32 mouse cellular contexts compared by ENCODE assay signal in genomic region chr2:173108509-173109190, GRCm38 (mm10). TPM values are rescaled to one million over a fixed set of nuclear protein-coding genes. Genes with fewer than 3 reads are reported as not detected.
DNase-seq lines count a peak whose midpoint lies in the region; ATAC-seq and TF ChIP-seq lines count a peak whose summit lies in the region.
"Had no signal": no experiment of that assay in that cellular context is flagged by ENCODE, and none has a peak within 500 bp of the region (broad histone marks: within the 10 kb centered on the region; RNA-seq: fewer than 3 reads in every experiment).

No protein-coding gene starts in this region.

- no peak overlapping the region for H3K4me3 ChIP-seq in layer of hippocampus, adult 2 months
- no peak overlapping the region for H3K4me3 ChIP-seq in liver, embryonic 15.5 days (replicated peaks)
- no peak overlapping the region for H3K4me3 ChIP-seq in intestine, embryonic 16.5 days (ENCODE audit: low read length)
- H3K4me3 ChIP-seq: embryonic facial prominence, embryonic 10.5 days; embryonic facial prominence, embryonic 13.5 days; erythroblast, embryonic 14.5 days; forebrain, embryonic 12.5 days; forebrain, embryonic 15.5 days; heart, embryonic 12.5 days; heart, embryonic 15.5 days; hindbrain, embryonic 10.5 days had no signal

- H3K36me3 ChIP-seq in liver, embryonic 15.5 days (replicated peaks): no peaks in the 10 kb centered on the region
- H3K36me3 ChIP-seq in intestine, embryonic 16.5 days (ENCODE audit: control insufficient read depth, insufficient read depth, low read length): no peaks in the 10 kb centered on the region
- H3K36me3 ChIP-seq: embryonic facial prominence, embryonic 10.5 days; embryonic facial prominence, embryonic 13.5 days; forebrain, embryonic 12.5 days; forebrain, embryonic 15.5 days; heart, embryonic 12.5 days; heart, embryonic 15.5 days; hindbrain, embryonic 10.5 days had no signal

- no peak overlapping the region for H3K9ac ChIP-seq in liver, embryonic 15.5 days
- no peak overlapping the region for H3K9ac ChIP-seq in intestine, embryonic 16.5 days (ENCODE audit: low read depth, low read length)
- H3K9ac ChIP-seq: embryonic facial prominence, embryonic 13.5 days; forebrain, embryonic 12.5 days; forebrain, embryonic 15.5 days; heart, embryonic 12.5 days; heart, embryonic 15.5 days had no signal

- 0 out of 2 replicates have a peak, but pooled peaks have one; percentile 11 for ATAC-seq in liver, embryonic 15.5 days (ENCODE audit: insufficient read depth)
- ATAC-seq in intestine, embryonic 16.5 days: peak; percentile 69
- ATAC-seq: activated CD4-positive, CD25-positive, alpha-beta regulatory T cell, adult 4 months; CD4-positive, CD25-positive, alpha-beta regulatory T cell, adult 4 months; forebrain, embryonic 15.5 days had no signal

- TF ChIP-seq CTCF in layer of hippocampus, adult 2 months (conservative IDR thresholded peaks at IDR 0.05): peak; percentile 16; the same call in 1 of the 2 replicates

- no peak for DNase-seq in layer of hippocampus, adult 2 months (ENCODE audit: low spot score in 2 of 2)
- no peak for DNase-seq in layer of hippocampus, postnatal 10 days (ENCODE audit: low spot score in 2 of 2)
- no peak for DNase-seq in liver
- DNase-seq in yolk sac, embryonic 10.5 days (ENCODE audit: low spot score): peak; percentile 45
- no peak for DNase-seq in spleen, adult 18-20 months
- no peak for DNase-seq in lung, postnatal 14 days
- DNase-seq: adrenal gland, adult 8-10 months; adrenal gland, postnatal 25 days; cerebellum, adult 11-12 months; cerebellum, adult 8-10 months; cerebellum, postnatal 10 days; cerebellum, postnatal 36 days; embryo, embryonic 11 days; gastrocnemius, postnatal 25 days; heart, adult 18-20 months; heart, postnatal 10 days; heart, postnatal 36 days had no signal

- no peak overlapping the region for H3K4me2 ChIP-seq in liver, embryonic 15.5 days
- H3K4me2 ChIP-seq in intestine, embryonic 16.5 days (ENCODE audit: low read depth, low read length): no peak overlapping the region
- H3K4me2 ChIP-seq: embryonic facial prominence, embryonic 13.5 days; forebrain, embryonic 12.5 days; forebrain, embryonic 15.5 days; heart, embryonic 12.5 days; heart, embryonic 15.5 days had no signal

- peaks cover 3% of the 10 kb centered on the region; the same call in 1 of the 2 replicates for H3K27me3 ChIP-seq in liver, embryonic 15.5 days
- H3K27me3 ChIP-seq in intestine, embryonic 16.5 days (replicated peaks; ENCODE audit: control insufficient read depth, insufficient read depth, low read length): peaks cover 2% of the 10 kb centered on the region; the same call in 1 of the 2 replicates
- H3K27me3 ChIP-seq: heart, embryonic 15.5 days had no signal

- no peak overlapping the region for H3K27ac ChIP-seq in layer of hippocampus, adult 2 months
- H3K27ac ChIP-seq in liver, embryonic 15.5 days (replicated peaks): no peak overlapping the region
- peak overlapping the region; percentile 72 for H3K27ac ChIP-seq in intestine, embryonic 16.5 days (ENCODE audit: low read length)
- H3K27ac ChIP-seq: embryonic facial prominence, embryonic 10.5 days; embryonic facial prominence, embryonic 13.5 days; forebrain, embryonic 12.5 days; forebrain, embryonic 15.5 days; heart, embryonic 15.5 days; hindbrain, embryonic 10.5 days had no signal

- 0 out of 2 replicates have a peak, but pooled peaks cover 5% of the 10 kb centered on the region for H3K4me1 ChIP-seq in liver, embryonic 15.5 days (replicated peaks)
- peaks cover 3% of the 10 kb centered on the region; the same call in 1 of the 2 replicates for H3K4me1 ChIP-seq in intestine, embryonic 16.5 days (ENCODE audit: control insufficient read depth, insufficient read depth, low read length)
- H3K4me1 ChIP-seq: embryonic facial prominence, embryonic 13.5 days; forebrain, embryonic 12.5 days; forebrain, embryonic 15.5 days had no signal

- 49% methylated on average over 6 of the region's 6 CpGs for WGBS in liver, embryonic 15.5 days (ENCODE audit: insufficient replicate concordance)
- 43% methylated on average over 6 of the region's 6 CpGs for WGBS in intestine, embryonic 16.5 days

- no peaks in the 10 kb centered on the region for H3K9me3 ChIP-seq in liver, embryonic 15.5 days (replicated peaks)
- H3K9me3 ChIP-seq in intestine, embryonic 16.5 days (ENCODE audit: control insufficient read depth, low read length): no peaks in the 10 kb centered on the region
- H3K9me3 ChIP-seq: embryonic facial prominence, embryonic 10.5 days; embryonic facial prominence, embryonic 13.5 days; forebrain, embryonic 15.5 days; heart, embryonic 15.5 days had no signal

RNA-seq across cellular contexts. Expression of gene Ctcfl, which starts 10.7 kb away (rescaled TPM):
- total RNA-seq in layer of hippocampus, adult 2 months (2021): not detected
- total RNA-seq in layer of hippocampus, postnatal 10 days (2021): not detected
- polyA plus RNA-seq in liver, embryonic 15.5 days (2015; fragmentation: Nextera tagmentation; extraction: Ambion mirVana): 0.03 and 0.07 TPM in 2 replicates
- polyA plus RNA-seq in intestine, embryonic 16.5 days (2015; fragmentation: Nextera tagmentation; extraction: Ambion mirVana): 0.22 and 0.23 TPM in 2 replicates
- total RNA-seq: gastrocnemius, postnatal 25 days had no signal
- polyA plus RNA-seq: brain, embryonic 14.5 days; C2C12; CD4-positive, CD25-positive, alpha-beta regulatory T cell, adult 4 months; cortical plate, adult 2 months; erythroblast, embryonic 14.5 days had no signal

RNA-seq across cellular contexts. Expression of gene Pck1, which starts 44.2 kb away (rescaled TPM):
- not detected for total RNA-seq in layer of hippocampus, adult 2 months (2021)
- total RNA-seq in layer of hippocampus, postnatal 10 days (2021): not detected
- 0.54 and 0.66 TPM in 2 replicates for polyA plus RNA-seq in liver, embryonic 15.5 days (2015; fragmentation: Nextera tagmentation; extraction: Ambion mirVana)
- polyA plus RNA-seq in intestine, embryonic 16.5 days (2015; fragmentation: Nextera tagmentation; extraction: Ambion mirVana): 14.0 and 19.7 TPM in 2 replicates
- polyA plus RNA-seq: activated CD4-positive, CD25-positive, alpha-beta regulatory T cell, adult 4 months; brain, embryonic 14.5 days; C2C12; CD4-positive, CD25-positive, alpha-beta regulatory T cell, adult 4 months; embryonic facial prominence, embryonic 10.5 days; embryonic facial prominence, embryonic 13.5 days; forebrain, embryonic 12.5 days; forebrain, embryonic 15.5 days; hindbrain, embryonic 10.5 days had no signal
